Mouse (Mus musculus) frontal cortex, postnatal 25 days (tissue): ENCODE data around the gene Mgat5b.
A peak's percentile ranks its signal among the peaks of the same experiment; 100 is the strongest.

Source experiments
- DNase-seq, 2 experiments: peaks; one replicate each; pipeline ENCODE4 v3.0.0; 2022; ENCODE audit warnings: low spot score in 2 of 2

The Mgat5b gene

GRCm38 (mm10) chr11:116980313-116980712 lies 61.6 kb downstream of the Mgat5b start:
- no peak for DNase-seq

- no peak for DNase-seq
These were observed 63.9 kb downstream of the Mgat5b start for GRCm38 (mm10) chr11:116982543-116982942.

GRCm38 (mm10) chr11:116985504-116986385 lies 67.1 kb downstream of the Mgat5b start:
- no peak for DNase-seq

- no peak for DNase-seq
These were observed 69.5 kb downstream of the Mgat5b start for GRCm38 (mm10) chr11:116988131-116988530.

- no peak for DNase-seq
These were observed 71.6 kb downstream of the Mgat5b start for GRCm38 (mm10) chr11:116990231-116990630.

GRCm38 (mm10) chr11:116991410-116991809 lies 72.7 kb downstream of the Mgat5b start:
- DNase-seq, result no peak

GRCm38 (mm10) chr11:116991964-116992363 lies 73.3 kb downstream of the Mgat5b start:
- no peak for DNase-seq

- DNase-seq, result no peak
These were observed 75.5 kb downstream of the Mgat5b start for GRCm38 (mm10) chr11:116994095-116994582.

- no peak for DNase-seq
These were observed 78.3 kb downstream of the Mgat5b start for GRCm38 (mm10) chr11:116996976-116997375.

- DNase-seq, result no peak
These were observed 80.3 kb downstream of the Mgat5b start for GRCm38 (mm10) chr11:116998935-116999334.

- no peak for DNase-seq
These were observed 81.6 kb downstream of the Mgat5b start for GRCm38 (mm10) chr11:117000219-117000618.

GRCm38 (mm10) chr11:117001789-117002188 lies 83.1 kb downstream of the Mgat5b start:
- no peak for DNase-seq

GRCm38 (mm10) chr11:117003503-117003902 lies 84.8 kb downstream of the Mgat5b start:
- DNase-seq, result no peak

GRCm38 (mm10) chr11:117004277-117004676 lies 85.6 kb downstream of the Mgat5b start:
- DNase-seq, result no peak

- no peak for DNase-seq
These were observed 98.8 kb downstream of the Mgat5b start for GRCm38 (mm10) chr11:117017462-117017861.

- peak; percentile 53 to 77 for DNase-seq
These were observed 99.7 kb downstream of the Mgat5b start for GRCm38 (mm10) chr11:117018410-117018809.

GRCm38 (mm10) chr11:117021026-117021425 lies 102.4 kb downstream of the Mgat5b start:
- no peak for DNase-seq

GRCm38 (mm10) chr11:117023537-117023936 lies 104.9 kb downstream of the Mgat5b start:
- no peak for DNase-seq

GRCm38 (mm10) chr11:117027681-117028080 lies 109.0 kb downstream of the Mgat5b start:
- no peak for DNase-seq

- no peak for DNase-seq
These were observed 110.4 kb downstream of the Mgat5b start for GRCm38 (mm10) chr11:117028861-117029568.

GRCm38 (mm10) chr11:117029569-117029955 lies 110.9 kb downstream of the Mgat5b start:
- no peak for DNase-seq

- no peak for DNase-seq
These were observed 111.4 kb downstream of the Mgat5b start for GRCm38 (mm10) chr11:117030018-117030417.
